Mouse (Mus musculus): ENCODE data around the gene C1s1.

- TF ChIP-seq CTCF (IDR thresholded peaks at IDR 0.05; ENCODE audit: low read depth) = no peak
- TF ChIP-seq EP300 (IDR thresholded peaks at IDR 0.05; ENCODE audit: low read depth) = no peak
Observed at GRCm38 (mm10) chr6:124488952-124489351, 53.2 kb downstream of the C1s1 start.

Data from heart, postnatal 0 days (tissue).